ENCODE assay signal across 10 mouse cellular contexts in the genomic region with DNA sequence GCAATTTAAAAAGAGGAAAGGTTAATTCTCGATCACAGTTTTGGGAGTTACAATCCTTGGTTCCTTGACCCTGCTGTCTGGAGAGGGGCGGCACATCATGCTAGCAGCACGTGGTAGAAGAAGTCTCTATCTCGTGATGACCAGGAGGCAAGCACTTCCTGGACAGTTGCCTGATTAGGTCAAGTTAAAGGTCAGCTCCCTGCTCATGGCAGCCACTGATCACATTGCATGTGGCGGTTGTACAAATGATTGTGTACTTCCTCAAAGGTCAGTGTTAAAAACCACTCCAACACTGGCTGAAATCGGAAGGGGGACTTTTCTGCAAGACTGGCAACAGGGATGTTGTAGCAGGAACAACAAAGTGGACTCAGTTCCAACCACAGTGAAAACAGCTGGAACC.
DNase-seq lines count a peak whose midpoint lies in the region; ATAC-seq lines count a peak whose summit lies in the region.
"Had no signal": no experiment of that assay in that cellular context is flagged by ENCODE, and none has a peak within 500 bp of the region (broad histone marks: within the 10 kb centered on the region; RNA-seq: fewer than 3 reads in every experiment).

No protein-coding gene starts in this region.

- H3K27me3 ChIP-seq in liver, embryonic 12.5 days (replicated peaks): no peaks in the 10 kb centered on the region

- 22% methylated on average over 6 of the region's 6 CpGs for WGBS in liver, embryonic 12.5 days (ENCODE audit: insufficient replicate concordance)

- H3K4me1 ChIP-seq in liver, embryonic 12.5 days: peaks cover 30% of the 10 kb centered on the region

- no peak; the same call in 1 of the 2 replicates for ATAC-seq in liver, embryonic 12.5 days
- no peak for ATAC-seq in erythroblast, adult 5-6 weeks (replicated peaks; ENCODE audit: low FRiP score, poor library complexity, severe bottlenecking)

- no peak overlapping the region for H3K4me2 ChIP-seq in liver, embryonic 12.5 days

- H3K9me3 ChIP-seq in liver, embryonic 12.5 days (replicated peaks): no peaks in the 10 kb centered on the region

- no peak overlapping the region for H3K4me3 ChIP-seq in liver, embryonic 12.5 days
- H3K4me3 ChIP-seq: left cerebral cortex, adult 2 months had no signal

- peak; percentile 42 for DNase-seq in adrenal gland, adult 2 months
- no peak for DNase-seq in adrenal gland, postnatal 25 days
- DNase-seq in kidney, adult 8-10 months: peak; percentile 23 to 33
- DNase-seq in kidney, postnatal 4 days: no peak
- DNase-seq in 416B (ENCODE audit: low read depth): peak; percentile 94
- DNase-seq in frontal cortex, postnatal 14 days (ENCODE audit: low spot score in 2 of 2): no peak
- DNase-seq: cerebellum, postnatal 25 days had no signal

- peak overlapping the region; percentile 73 for H3K27ac ChIP-seq in liver, embryonic 12.5 days
- H3K27ac ChIP-seq: left cerebral cortex, adult 2 months had no signal

- H3K36me3 ChIP-seq in liver, embryonic 12.5 days: no peaks in the 10 kb centered on the region

- no peak overlapping the region for H3K9ac ChIP-seq in liver, embryonic 12.5 days

Comparison
In these comparisons a context has a peak if more than half of its experiments do, and no peak if none do; other contexts are left out.
1. DNase-seq: peak in adrenal gland, adult 2 months (single experiment), kidney, adult 8-10 months (2 of 2) and 416B (single experiment); none in adrenal gland, postnatal 25 days (single experiment), kidney, postnatal 4 days (0 of 2) and frontal cortex, postnatal 14 days (0 of 2).